Mouse (Mus musculus) MEL (cell line): Measurements from ENCODE around the gene Exph5.

ENCODE experiments used
- BHLHE40 ChIP-seq: IDR thresholded peaks from 2 replicates; pipeline ENCODE4 v1.6.1; 2012; ENCODE audit warnings: low read depth, mild to moderate bottlenecking, inconsistent platforms, low read length, improper control_type of control experiment, borderline replicate concordance
- CHD1 ChIP-seq: IDR thresholded peaks from 2 replicates; pipeline ENCODE4 v1.6.1; 2012; ENCODE audit warnings: low read depth, mild to moderate bottlenecking, inconsistent platforms, low read length, improper control_type of control experiment
- CHD2 ChIP-seq: IDR thresholded peaks from 2 replicates; pipeline ENCODE4 v1.6.1; 2011; ENCODE audit warnings: low read length, improper control_type of control experiment
- CTCF ChIP-seq, 3 experiments: IDR thresholded peaks in 2 of 3; conservative IDR thresholded peaks in 1 of 3; 2 replicates each; pipeline ENCODE4 v1.5.1; 2011 to 2012; ENCODE audit warnings: low read length in 3 of 3, low read depth in 2 of 3, mild to moderate bottlenecking in 2 of 3, improper control_type of control experiment in 1 of 3, inconsistent platforms in 1 of 3, mixed read lengths in 1 of 3, moderate library complexity in 1 of 3; ENCODE audit not compliant: control insufficient read depth in 1 of 3, insufficient read depth in 1 of 3, poor library complexity in 1 of 3, severe bottlenecking in 1 of 3
- EP300 ChIP-seq, 2 experiments: IDR thresholded peaks; 2 replicates each; pipeline ENCODE4 v1.6.1; 2011; ENCODE audit warnings: improper control_type of control experiment in 2 of 2, low read length in 2 of 2, low read depth in 1 of 2, mild to moderate bottlenecking in 1 of 2
- HCFC1 ChIP-seq: IDR thresholded peaks from 2 replicates; pipeline ENCODE4 v1.6.1; 2012; ENCODE audit warnings: low read depth, mild to moderate bottlenecking, inconsistent platforms, low read length, improper control_type of control experiment, moderate library complexity
- KAT2A ChIP-seq: conservative IDR thresholded peaks from 2 replicates; pipeline ENCODE4 v1.6.1; 2012; ENCODE audit warnings: low read depth, low read length, improper control_type of control experiment, inconsistent platforms
- POLR2A ChIP-seq, 2 experiments: IDR thresholded peaks; 2 replicates each; pipeline ENCODE4 v1.6.1; 2011 to 2012; ENCODE audit warnings: low read length in 2 of 2, mild to moderate bottlenecking in 2 of 2, control low read depth in 1 of 2, improper control_type of control experiment in 1 of 2, low read depth in 1 of 2, moderate library complexity in 1 of 2; ENCODE audit not compliant: control insufficient read depth in 1 of 2, insufficient read depth in 1 of 2, poor library complexity in 1 of 2
- ZKSCAN1 ChIP-seq: IDR thresholded peaks from 2 replicates; pipeline ENCODE4 v1.6.1; 2012; ENCODE audit warnings: low read depth, mild to moderate bottlenecking, inconsistent platforms, low read length, improper control_type of control experiment, moderate library complexity

- TF ChIP-seq CTCF (IDR thresholded peaks at IDR 0.05 in 2 of 3, conservative IDR thresholded peaks at IDR 0.05 in 1 of 3; ENCODE audit: control insufficient read depth in 1 of 3, insufficient read depth in 1 of 3, low read depth in 2 of 3, low read length in 3 of 3, poor library complexity in 1 of 3, severe bottlenecking in 1 of 3) (no peak), POLR2A (IDR thresholded peaks at IDR 0.05; ENCODE audit: control insufficient read depth in 1 of 2, insufficient read depth in 1 of 2, low read depth in 1 of 2, low read length in 2 of 2, poor library complexity in 1 of 2) (no peak), KAT2A (no peak), ZKSCAN1 (no peak), HCFC1 (no peak), EP300 (IDR thresholded peaks at IDR 0.05; ENCODE audit: low read depth in 1 of 2, low read length in 2 of 2) (no peak), CHD2 (no peak), BHLHE40 (no peak), CHD1 (no peak)
Measured at GRCm38 (mm10) chr9:53339603-53340002, 38.1 kb downstream of the Exph5 start.
